Mouse (Mus musculus): Measurements from ENCODE around the gene Prm1.
"Not testable (repeated sequence)": the region's sequence is repeated elsewhere in the genome, so short reads cannot be mapped to it uniquely, and the experiment has no call there.

Prm1 gene

GRCm38 (mm10) chr16:10821387-10821786 lies 15.7 kb upstream of the Prm1 start:
- DNase-seq = no peak

- no peak for DNase-seq
Measured at GRCm38 (mm10) chr16:10819966-10820365, 14.3 kb upstream of the Prm1 start.

GRCm38 (mm10) chr16:10818579-10819135 lies 13.0 kb upstream of the Prm1 start:
- DNase-seq = no peak

- DNase-seq = peak; percentile 23
Measured at GRCm38 (mm10) chr16:10814864-10815263, 9.2 kb upstream of the Prm1 start.

- DNase-seq = no peak
Measured at GRCm38 (mm10) chr16:10813726-10814125, 8.1 kb upstream of the Prm1 start.

- DNase-seq = no peak
Measured at GRCm38 (mm10) chr16:10812865-10813371, 7.3 kb upstream of the Prm1 start, which contains the start of gene Gm11172. Gm11172 (plus strand) TSS chr16:10812915.

GRCm38 (mm10) chr16:10810376-10810775 lies 4.7 kb upstream of the Prm1 start:
- DNase-seq = no peak

- not testable (repeated sequence) for DNase-seq
Measured at GRCm38 (mm10) chr16:10802420-10802819, 3.2 kb downstream of the Prm1 start.

- DNase-seq = no peak
Measured at GRCm38 (mm10) chr16:10796034-10796433, 9.6 kb downstream of the Prm1 start, which contains the start of gene Prm2. Prm2 (minus strand) TSS chr16:10796134.

GRCm38 (mm10) chr16:10790702-10791101 lies 14.9 kb downstream of the Prm1 start, which contains the start of gene Prm3:
Prm3 (minus strand) TSS chr16:10790914.
- DNase-seq = no peak

GRCm38 (mm10) chr16:10788866-10789265 lies 16.8 kb downstream of the Prm1 start:
- DNase-seq = no peak

- no peak for DNase-seq
Measured at GRCm38 (mm10) chr16:10788271-10788670, 17.4 kb downstream of the Prm1 start, which contains the start of gene Tnp2. Tnp2 (minus strand) TSS chr16:10788660.

- DNase-seq = no peak
Measured at GRCm38 (mm10) chr16:10787548-10788058, 18.0 kb downstream of the Prm1 start.

GRCm38 (mm10) chr16:10786782-10787547 lies 18.7 kb downstream of the Prm1 start:
- DNase-seq = no peak

GRCm38 (mm10) chr16:10786288-10786687 lies 19.4 kb downstream of the Prm1 start:
- peak; percentile 86 for DNase-seq

- peak; percentile 91 for DNase-seq
Measured at GRCm38 (mm10) chr16:10785371-10786231, 20.0 kb downstream of the Prm1 start, which contains the start of gene Socs1. Socs1 (minus strand) TSS chr16:10785536.

- DNase-seq = peak; percentile 94
Measured at GRCm38 (mm10) chr16:10784793-10785370, 20.8 kb downstream of the Prm1 start.

GRCm38 (mm10) chr16:10783883-10784792 lies 21.5 kb downstream of the Prm1 start:
- peak; percentile 46 for DNase-seq

- no peak for DNase-seq
Measured at GRCm38 (mm10) chr16:10783451-10783850, 22.2 kb downstream of the Prm1 start.

GRCm38 (mm10) chr16:10783152-10783434 lies 22.5 kb downstream of the Prm1 start:
- DNase-seq = no peak

- no peak for DNase-seq
Measured at GRCm38 (mm10) chr16:10782377-10783151, 23.1 kb downstream of the Prm1 start.
